Mouse (Mus musculus) thymus, postnatal 4 days (tissue): ENCODE results near the gene Fgf3.

ENCODE experiments used
- DNase-seq: peaks from one replicate; pipeline ENCODE4 v3.0.0; 2021

Gene Fgf3

DNA sequence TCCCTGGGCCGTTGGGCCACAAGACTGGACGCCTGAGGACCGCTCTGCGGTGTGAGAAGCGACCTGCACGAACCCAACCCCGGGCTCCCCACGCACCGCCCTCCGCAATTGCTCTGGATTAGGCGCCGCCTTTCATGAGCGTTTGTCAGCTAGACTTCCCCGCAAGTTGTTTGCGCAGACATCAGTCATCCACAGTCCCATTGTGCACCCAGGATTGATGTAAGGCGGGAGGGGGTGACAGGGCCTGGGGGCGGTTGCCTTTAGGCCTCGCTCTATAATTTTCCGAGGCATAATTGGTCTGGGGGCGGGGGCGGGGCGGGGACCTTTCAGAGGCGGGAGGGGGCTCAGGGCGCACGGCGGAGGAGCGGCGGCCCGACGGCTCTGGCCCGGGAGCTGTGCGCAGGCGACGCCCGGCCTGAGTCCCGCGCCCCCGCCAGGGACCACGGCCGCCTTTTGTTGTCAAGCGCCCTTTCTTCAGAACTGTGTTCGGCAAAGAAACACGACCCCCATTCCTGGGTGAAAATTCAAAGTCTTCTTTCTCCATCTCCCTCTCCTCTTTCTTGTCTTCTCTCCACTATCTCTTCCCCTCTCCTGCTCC is at the start of gene Fgf3:
Gene Fgf3 (plus strand): TSS at position 193 of the 598 bp plus-strand sequence.
- DNase-seq, result no peak

- DNase-seq, result no peak
Measured at GRCm38 (mm10) chr7:144788631-144789030, 49.3 kb upstream of the Fgf3 start.

DNA sequence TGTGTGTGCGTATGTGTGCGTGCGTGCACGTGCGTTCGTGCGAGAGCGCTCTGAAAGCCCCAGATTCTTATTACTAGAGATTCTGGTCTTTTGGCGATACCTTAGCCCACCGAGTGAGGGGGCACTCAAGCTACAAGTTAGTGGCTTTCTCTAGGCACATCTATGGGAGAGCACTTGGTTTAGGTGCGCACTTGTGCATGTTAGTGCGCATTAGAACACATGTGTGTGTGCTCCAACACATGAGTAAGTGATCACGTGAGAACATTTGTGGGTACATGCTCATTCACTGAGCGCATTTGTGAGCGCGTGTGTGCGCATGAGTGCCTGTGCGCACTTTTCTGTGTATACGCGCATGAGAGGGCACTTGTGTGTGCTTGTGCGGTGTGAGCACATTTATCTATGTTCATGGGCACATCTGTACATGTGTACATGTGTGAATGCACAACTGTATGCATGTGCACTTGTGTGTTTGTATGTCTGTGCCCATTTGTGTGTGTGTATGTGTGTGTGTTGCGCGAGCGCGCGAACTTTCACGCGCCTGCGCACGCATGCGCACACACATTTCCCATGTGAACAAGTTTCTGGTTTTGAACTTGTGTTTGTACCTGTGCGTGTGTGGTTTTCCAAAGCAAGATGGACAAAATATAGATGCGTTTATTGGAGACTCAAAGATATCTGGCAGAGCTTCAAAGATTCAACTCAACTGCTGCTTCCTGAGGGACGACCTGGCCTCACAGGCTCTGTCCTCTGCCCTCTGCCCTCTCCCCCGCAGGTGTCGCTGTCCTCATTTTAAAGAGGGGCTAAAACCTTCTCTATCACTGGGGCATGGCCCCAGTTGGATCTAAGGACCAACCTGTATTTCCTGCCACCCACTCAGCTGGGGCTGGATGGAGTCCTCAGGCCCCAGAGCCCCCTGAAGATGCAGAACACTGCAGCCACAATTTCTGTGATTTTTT is 48.0 kb upstream of the Fgf3 start:
- peak; percentile 38 for DNase-seq

- DNase-seq, result no peak
Measured at GRCm38 (mm10) chr7:144791426-144791825, 46.5 kb upstream of the Fgf3 start.

DNA sequence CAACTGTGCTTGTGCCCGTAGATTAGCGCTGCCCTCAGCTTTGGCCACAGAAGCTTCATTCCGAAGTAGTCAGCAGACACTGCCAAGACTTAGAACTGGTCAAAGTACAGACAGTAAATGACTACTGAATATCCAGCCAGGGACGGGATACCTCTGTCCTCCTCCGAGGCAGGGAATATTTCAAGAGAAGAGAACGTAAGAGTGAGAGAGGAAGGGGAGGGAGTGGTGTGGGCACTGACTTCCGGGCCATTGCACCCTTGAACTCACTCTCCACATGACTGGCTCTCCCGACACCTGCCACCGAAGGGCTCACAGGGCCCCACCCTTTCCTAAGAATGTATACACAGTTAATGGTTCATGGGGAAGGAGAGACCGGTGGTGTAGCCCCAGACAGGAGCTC is 44.6 kb upstream of the Fgf3 start:
- no peak for DNase-seq

GRCm38 (mm10) chr7:144795976-144796474 is 41.9 kb upstream of the Fgf3 start:
- DNase-seq, result no peak

- DNase-seq, result no peak
Measured at GRCm38 (mm10) chr7:144796986-144797735, 40.7 kb upstream of the Fgf3 start.

DNA sequence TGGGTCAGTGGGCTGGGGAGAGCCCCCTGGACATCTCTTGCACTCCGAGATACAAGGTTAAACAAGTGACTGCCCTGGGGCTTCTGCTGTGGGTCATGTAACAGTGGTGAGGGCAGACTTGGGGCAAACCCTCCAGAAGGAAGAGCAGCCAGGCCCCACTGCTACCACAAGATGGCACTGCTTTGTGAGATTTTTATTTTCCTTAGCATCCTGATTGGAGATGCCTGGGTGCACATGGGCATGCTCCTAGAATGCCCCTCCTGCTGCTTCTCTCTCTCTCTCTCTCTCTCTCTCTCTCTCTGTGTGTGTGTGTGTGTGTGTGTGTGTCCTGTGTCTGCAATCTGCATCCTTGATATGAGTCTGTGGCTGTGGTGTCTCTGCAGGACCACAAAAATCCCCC is 39.4 kb upstream of the Fgf3 start:
- DNase-seq, result no peak

DNA sequence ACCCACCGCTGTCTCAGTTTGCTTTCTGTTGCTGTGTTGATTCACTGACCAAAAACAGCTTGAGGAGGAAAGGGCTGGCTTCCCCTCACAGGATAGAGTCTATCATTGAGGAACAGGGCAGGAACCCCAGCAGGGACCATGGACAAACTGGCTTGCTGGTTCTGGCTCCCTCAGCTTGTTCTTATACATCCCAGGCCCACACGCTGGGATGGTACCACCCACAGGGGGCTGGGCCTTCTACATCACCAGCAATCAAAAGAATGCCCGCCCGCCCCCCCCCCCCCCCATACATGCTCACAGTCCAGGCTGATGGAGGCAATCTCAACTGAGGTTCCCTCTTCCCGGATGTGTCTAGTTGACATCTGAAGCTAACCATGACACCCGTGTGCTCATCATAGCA is 30.8 kb upstream of the Fgf3 start:
- DNase-seq, result no peak

DNA sequence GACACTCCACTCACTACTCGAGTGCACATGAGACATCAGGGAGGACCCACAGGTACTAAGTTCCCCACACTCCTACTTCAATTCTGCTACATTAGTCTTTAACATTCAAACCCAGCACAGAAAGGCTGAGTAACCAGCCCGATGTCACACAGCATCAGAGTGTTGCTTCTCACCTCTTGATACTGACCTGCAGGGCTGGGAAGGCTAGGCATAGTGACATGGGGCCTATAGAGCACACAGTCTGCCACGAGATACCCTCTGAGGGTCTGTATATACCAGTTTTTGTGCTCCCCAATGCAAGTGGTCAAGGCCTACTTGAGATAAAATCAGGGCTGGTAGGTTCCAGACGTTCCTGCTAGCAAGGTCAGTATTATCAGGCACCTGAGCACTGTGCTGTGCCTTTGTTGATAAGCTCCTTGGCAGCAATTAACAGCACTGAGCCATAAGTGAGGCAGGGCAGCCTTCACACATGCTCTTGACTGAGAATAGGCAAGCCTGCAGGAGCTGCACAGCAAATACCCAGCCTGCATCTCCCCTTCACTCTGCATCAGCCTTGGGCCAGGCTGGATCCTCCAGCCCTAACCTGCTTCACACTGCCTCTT is 29.8 kb upstream of the Fgf3 start:
- no peak for DNase-seq

DNA sequence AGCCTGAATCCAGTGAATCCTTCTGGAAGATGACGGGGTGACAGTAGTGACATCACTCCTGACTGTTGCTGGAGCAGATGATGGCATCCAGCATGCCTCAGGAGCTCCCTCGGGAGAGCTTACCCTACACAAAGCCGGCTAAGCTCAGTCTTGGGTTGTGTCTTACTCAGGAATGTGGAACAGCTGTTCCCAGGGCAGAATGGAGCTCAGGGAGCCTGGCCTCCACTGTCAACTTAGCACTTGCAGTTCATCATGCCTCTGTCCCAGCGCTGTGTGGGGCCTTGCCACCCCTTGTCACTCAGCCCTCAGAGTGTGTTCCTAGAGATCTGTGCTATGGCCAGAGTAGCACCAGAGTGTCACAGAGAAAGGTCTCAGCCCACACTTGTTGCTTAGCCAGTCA is 26.4 kb upstream of the Fgf3 start:
- no peak for DNase-seq

GRCm38 (mm10) chr7:144821901-144822300 is 16.0 kb upstream of the Fgf3 start:
- no peak for DNase-seq

- no peak for DNase-seq
Measured at GRCm38 (mm10) chr7:144823988-144824387, 13.9 kb upstream of the Fgf3 start.

- DNase-seq, result no peak
Measured at GRCm38 (mm10) chr7:144828369-144828768, 9.5 kb upstream of the Fgf3 start.

- DNase-seq, result peak; percentile 25
Measured at GRCm38 (mm10) chr7:144838522-144839503, 930 bp downstream of the Fgf3 start.

DNA sequence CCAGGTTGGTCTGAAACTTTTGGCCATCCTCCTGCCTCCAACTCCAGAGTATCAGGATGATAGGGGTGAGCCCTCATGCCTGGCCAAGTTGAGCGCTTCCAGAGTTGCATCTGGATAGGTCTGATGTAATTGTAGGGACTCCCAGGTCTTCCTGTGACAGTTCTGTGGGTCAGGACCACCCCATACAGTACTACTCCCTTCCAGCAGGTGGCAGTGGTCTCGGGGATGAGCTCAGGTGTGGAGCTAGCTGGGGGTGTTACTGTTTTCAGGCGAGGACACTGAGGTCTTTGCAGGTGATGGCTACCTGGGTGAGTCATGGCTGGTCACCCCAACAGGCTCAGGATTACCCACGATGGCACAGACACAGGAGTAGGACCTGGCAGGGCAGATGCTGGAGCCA is 8.3 kb downstream of the Fgf3 start:
- DNase-seq, result peak; percentile 76

- no peak for DNase-seq
Measured at GRCm38 (mm10) chr7:144847067-144847466, 9.2 kb downstream of the Fgf3 start, which contains the start of gene Fgf4. Fgf4 (plus strand) TSS chr7:144847367.

- DNase-seq, result no peak
Measured at GRCm38 (mm10) chr7:144851321-144851720, 13.4 kb downstream of the Fgf3 start.

DNA sequence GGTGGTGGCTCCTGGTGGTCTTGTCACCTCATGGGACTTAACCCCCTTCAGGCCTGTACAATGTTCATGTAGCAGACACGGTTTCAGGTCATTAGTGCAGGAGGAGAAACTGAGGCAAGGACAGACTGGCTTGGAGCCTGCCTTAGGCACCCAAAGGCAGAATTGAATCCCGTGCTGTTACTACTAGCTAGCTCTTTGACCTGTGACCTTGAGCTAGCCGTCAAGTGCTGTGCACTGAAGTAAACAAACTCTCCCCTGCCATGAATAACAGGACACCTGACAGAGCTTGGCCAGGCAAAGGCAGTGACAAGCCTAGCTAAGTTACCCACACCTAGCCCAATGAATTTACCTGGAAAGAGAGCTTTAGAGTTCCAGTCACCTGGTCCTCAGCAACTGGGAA is 17.1 kb downstream of the Fgf3 start:
- no peak for DNase-seq

GRCm38 (mm10) chr7:144857158-144857557 is 19.3 kb downstream of the Fgf3 start:
- no peak for DNase-seq

DNA sequence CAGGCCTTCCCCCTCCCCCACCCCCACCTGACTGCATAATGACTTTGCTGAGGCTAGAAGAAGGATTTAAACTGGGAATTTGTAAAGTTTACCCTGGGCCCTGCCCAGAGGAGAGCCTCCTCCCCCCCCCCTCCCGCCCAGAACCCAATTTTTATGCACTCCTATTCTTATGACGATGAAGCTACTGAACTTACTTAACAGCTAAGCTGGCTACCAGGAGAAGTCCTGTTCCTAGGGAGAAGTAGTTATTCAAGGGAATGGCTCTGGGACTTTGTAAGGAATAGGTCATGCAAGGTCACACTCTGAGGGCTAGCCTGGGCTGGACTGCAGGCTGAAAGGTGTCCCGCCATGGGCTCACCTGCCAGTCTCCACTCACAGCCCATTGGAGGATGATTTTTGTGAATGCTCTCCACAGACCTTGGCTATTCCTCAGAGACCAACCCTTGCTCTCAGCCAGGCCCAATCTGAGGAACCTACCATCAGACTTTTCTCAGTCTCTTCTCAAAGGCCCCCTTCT is 20.0 kb downstream of the Fgf3 start:
- DNase-seq, result no peak
